Mouse (Mus musculus) liver, embryonic 12.5 days (tissue): Measurements from ENCODE around the gene Notch2. TPM values are rescaled to one million over a fixed set of nuclear protein-coding genes. Genes with fewer than 3 reads are reported as not detected.

Experiments
- ATAC-seq: fragments of 200-750 bp; cut with Nextera tagmentation; 2 replicates; pipeline ENCODE4 v1.8.0; 2017; ENCODE audit warnings: moderate number of reproducible peaks, mild to moderate bottlenecking, moderate library complexity
- H3K27ac ChIP-seq: fragments of 300-500 bp; sonication (generic); 2 replicates; pipeline ENCODE4 v1.5.1; 2016; ENCODE audit warnings: mild to moderate bottlenecking
- H3K27me3 ChIP-seq: fragments of 300-500 bp; sonication (generic); replicated peaks from 2 replicates; pipeline ENCODE4 v1.6.1; 2016; ENCODE audit warnings: mild to moderate bottlenecking, moderate library complexity
- H3K36me3 ChIP-seq: fragments of 300-500 bp; sonication (generic); 2 replicates; pipeline ENCODE4 v1.6.1; 2016; ENCODE audit warnings: mild to moderate bottlenecking, moderate library complexity
- H3K4me1 ChIP-seq: fragments of 300-500 bp; sonication (generic); 2 replicates; pipeline ENCODE4 v1.6.1; 2016
- H3K4me2 ChIP-seq: fragments of 300-500 bp; sonication (generic); 2 replicates; pipeline ENCODE4 v1.6.1; 2016; ENCODE audit warnings: mild to moderate bottlenecking, moderate library complexity
- H3K4me3 ChIP-seq: fragments of 300-500 bp; sonication (generic); 2 replicates; pipeline ENCODE4 v1.5.1; 2016; ENCODE audit warnings: mild to moderate bottlenecking, moderate library complexity
- H3K9ac ChIP-seq: fragments of 300-500 bp; sonication (generic); 2 replicates; pipeline ENCODE4 v1.6.1; 2016; ENCODE audit warnings: mild to moderate bottlenecking, moderate library complexity
- H3K9me3 ChIP-seq: fragments of 300-500 bp; sonication (generic); replicated peaks from 2 replicates; pipeline ENCODE4 v1.6.1; 2016; ENCODE audit warnings: mild to moderate bottlenecking, moderate library complexity
- WGBS: fragments of 180-500 bp; shearing (Covaris S2); methylation state at CpG from one replicate; pipeline ENCODE4 v1.1.7; 2016; ENCODE audit not compliant: insufficient replicate concordance; 5-methylcytosine and 5-hydroxymethylcytosine counted together
- polyA plus RNA-seq: library from polyadenylated mRNA; unstranded; fragments of >200 nt; fragmentation: Nextera tagmentation; extraction: Ambion mirVana; gene quantifications from 2 replicates; pipeline ENCODE4 v1.2.1, GENCODE M21; 2016

Gene Notch2
- polyA plus RNA-seq, 1 experiment from 2014 or later, result 8.7 TPM

DNA sequence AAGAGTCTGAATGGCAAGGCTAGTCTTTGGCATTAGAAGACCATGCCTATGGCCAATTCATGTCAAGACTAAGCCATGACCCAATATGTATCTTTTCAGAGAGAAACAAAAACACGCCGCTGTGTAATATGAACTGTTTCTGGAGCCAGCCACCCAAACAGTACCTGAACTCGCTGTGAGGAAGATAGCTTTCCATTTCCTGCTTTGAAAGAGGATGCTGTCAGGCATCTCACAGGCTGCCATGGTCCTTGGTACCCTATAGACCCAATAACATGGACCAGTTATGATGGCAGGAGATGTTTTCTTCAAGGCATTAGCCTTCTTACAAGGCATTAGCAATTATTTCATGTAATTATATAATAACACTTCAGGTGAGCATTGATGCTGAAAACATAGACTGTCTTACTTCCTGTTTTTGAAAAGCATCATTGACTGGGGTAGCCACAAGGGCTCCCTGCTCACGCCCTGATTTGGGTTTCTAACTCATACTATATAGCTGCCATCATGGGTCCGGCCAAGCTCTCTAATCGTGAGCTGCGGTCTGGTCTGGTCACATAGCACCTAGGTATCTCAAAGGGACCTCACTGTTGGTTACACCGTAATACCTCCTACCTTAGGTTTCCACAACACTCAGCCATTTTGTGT, 32.5 kb upstream of the Notch2 start:
- Histone ChIP-seq H3K9me3 (no peaks in the 10 kb centered on the region), H3K27me3 (no peaks in the 10 kb centered on the region), H3K9ac (no peak overlapping the region), H3K27ac (no peak overlapping the region), H3K4me3 (no peak overlapping the region), H3K36me3 (no peaks in the 10 kb centered on the region), H3K4me2 (no peak overlapping the region), H3K4me1 (peaks cover 3% of the 10 kb centered on the region; the same call in 1 of the 2 replicates)
- ATAC-seq, result no peak
- 81% methylated on average over 8 of the region's 8 CpGs for WGBS

DNA sequence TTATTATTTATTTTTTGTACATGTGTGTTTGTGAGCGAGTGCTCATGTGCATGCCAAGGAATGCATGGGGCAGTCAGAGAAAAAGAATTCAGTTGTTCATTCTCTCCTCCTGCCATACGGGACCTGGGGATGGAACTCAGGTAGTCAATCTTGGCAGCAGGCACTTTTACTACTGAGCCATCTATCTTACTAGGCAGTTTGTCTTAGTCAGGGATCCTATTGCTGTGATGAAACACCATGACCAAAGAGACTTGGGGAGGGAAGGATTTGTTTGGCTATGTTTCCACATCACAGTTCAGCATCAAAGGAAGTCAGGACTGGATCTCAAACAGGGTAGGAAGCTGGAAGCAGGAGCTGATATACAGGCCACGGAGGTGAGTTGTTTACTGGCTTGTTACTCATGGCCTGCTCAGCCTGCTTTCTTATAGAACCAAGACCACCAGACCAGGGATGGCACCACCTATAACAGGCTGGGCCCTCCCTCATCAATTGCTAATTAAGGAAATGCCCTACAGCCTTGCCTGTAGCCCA, 31.9 kb upstream of the Notch2 start:
- no peak overlapping the region for H3K4me3 ChIP-seq

DNA sequence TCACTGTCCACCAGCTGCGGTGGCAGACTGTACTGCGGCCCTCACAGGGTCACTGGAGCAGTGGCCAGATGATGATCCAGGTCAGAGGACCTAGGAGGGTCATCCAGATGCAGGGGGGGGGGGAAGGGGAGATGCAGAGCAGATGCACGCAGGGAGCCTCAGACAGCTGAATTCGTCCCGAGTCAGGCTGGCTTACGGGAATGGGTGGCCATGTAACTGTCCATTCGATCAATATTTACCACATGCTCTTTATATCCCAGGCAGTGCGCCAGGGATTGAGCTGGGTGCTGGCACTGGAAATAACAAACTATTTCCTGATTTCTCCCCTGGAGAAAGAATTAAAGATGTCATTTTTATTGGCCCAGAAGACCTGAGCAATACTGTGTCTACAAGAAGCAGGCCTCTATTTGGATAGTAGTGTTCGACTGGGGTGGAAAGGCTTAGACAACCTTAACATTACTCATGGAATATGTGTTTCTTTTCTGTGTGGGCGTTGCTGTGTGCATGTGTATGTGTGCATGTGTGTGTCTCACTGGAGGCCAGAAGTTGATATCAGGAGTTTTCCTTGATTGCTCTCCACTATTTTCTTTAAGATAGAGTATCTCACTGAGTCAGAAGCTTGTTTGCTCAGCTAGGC, 28.3 kb upstream of the Notch2 start:
- ATAC-seq, result no peak
- Histone ChIP-seq H3K27me3 (no peaks in the 10 kb centered on the region), H3K9ac (no peak overlapping the region), H3K36me3 (no peaks in the 10 kb centered on the region), H3K4me1 (peaks cover 7% of the 10 kb centered on the region; the same call in 1 of the 2 replicates), H3K4me3 (no peak overlapping the region), H3K9me3 (no peaks in the 10 kb centered on the region), H3K4me2 (no peak overlapping the region), H3K27ac (no peak overlapping the region)
- 78% methylated on average over 10 of the region's 10 CpGs for WGBS

More for the DNA sequence above, 31.9 kb upstream of the Notch2 start:
- 67% methylated on average over 3 of the region's 3 CpGs for WGBS
- Histone ChIP-seq H3K9ac (no peak overlapping the region), H3K27ac (no peak overlapping the region), H3K4me1 (0 out of 2 replicates have a peak, but pooled peaks cover 3% of the 10 kb centered on the region), H3K36me3 (no peaks in the 10 kb centered on the region), H3K4me2 (no peak overlapping the region), H3K9me3 (no peaks in the 10 kb centered on the region), H3K27me3 (no peaks in the 10 kb centered on the region)
- ATAC-seq, result no peak

DNA sequence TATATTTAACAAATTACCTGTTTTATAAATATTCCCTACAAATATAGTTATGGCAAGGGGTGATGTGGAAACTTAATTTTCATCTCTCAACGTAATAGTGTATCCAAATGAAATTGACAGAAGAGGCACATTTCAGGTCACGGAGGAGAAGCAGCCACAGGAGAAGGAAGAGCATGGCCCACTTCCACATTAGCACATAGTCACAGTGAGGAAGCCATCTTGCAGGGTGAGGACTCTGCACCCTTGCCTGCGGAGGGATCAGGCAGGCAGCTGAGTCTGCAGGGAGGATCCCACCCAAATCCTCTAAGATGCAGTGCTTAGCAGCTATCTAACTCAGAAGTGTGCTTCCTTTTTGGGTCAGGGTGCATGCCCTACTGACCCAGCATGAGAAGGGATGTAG, 27.6 kb upstream of the Notch2 start:
- no peak overlapping the region for H3K4me2 ChIP-seq
- H3K27me3 ChIP-seq, result no peaks in the 10 kb centered on the region
- WGBS, result 62% methylated on average over 3 of the region's 3 CpGs
- H3K4me3 ChIP-seq, result no peak overlapping the region
- no peak for ATAC-seq
- no peaks in the 10 kb centered on the region for H3K36me3 ChIP-seq
- H3K4me1 ChIP-seq, result peaks cover 7% of the 10 kb centered on the region; the same call in 1 of the 2 replicates
- H3K27ac ChIP-seq, result no peak overlapping the region
- H3K9ac ChIP-seq, result no peak overlapping the region
- no peaks in the 10 kb centered on the region for H3K9me3 ChIP-seq

DNA sequence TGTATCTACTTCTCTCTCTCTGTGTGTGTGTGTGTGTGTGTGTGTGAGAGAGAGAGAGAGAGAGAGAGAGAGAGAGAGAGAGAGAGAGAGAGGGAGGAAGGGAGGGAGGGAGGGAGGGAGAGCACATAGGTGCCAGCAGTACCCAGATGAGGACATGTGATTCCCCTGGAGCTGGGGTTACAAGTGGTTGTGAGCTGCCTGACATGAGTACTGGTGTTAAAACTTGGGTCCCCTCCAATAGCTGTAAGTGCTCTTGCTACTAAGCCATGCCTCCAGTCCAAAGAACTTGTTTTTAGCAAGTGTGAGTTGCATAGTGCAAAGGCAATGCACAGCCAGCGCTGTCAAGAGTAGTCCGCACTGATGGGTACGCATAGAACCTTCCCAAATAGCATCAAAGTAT, 26.2 kb upstream of the Notch2 start:
- 86% methylated on average over 3 of the region's 3 CpGs for WGBS
- Histone ChIP-seq H3K4me2 (no peak overlapping the region), H3K9me3 (no peaks in the 10 kb centered on the region), H3K36me3 (no peaks in the 10 kb centered on the region), H3K27me3 (no peaks in the 10 kb centered on the region), H3K4me3 (no peak overlapping the region), H3K27ac (no peak overlapping the region), H3K9ac (no peak overlapping the region), H3K4me1 (peaks cover 7% of the 10 kb centered on the region; the same call in 1 of the 2 replicates)
- no peak for ATAC-seq

DNA sequence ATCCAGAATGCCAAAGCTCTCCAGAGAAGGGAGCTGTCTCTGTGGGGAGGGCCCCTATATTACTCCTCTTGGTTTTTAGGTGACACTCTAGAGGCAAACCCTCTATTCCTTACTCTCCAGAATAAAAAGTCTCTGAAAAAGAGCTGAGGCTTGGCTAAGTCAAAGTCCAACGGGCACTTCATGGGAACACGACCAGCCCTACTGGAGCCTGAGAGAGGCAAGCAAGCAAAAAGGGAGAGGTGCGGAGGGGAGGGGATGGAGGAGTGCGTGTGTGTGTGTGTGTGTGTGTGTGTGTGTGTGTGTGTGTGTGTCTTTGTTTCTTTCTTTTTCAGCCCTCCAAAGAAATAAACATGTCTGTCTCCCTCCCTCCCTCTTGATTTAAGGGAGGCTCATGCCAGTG, 24.6 kb upstream of the Notch2 start:
- no peaks in the 10 kb centered on the region for H3K27me3 ChIP-seq
- no peak overlapping the region for H3K27ac ChIP-seq
- WGBS, result 75% methylated on average over 4 of the region's 4 CpGs
- no peak for ATAC-seq
- no peak overlapping the region for H3K4me2 ChIP-seq
- H3K4me1 ChIP-seq, result peaks cover 7% of the 10 kb centered on the region; the same call in 1 of the 2 replicates
- no peaks in the 10 kb centered on the region for H3K9me3 ChIP-seq
- no peak overlapping the region for H3K9ac ChIP-seq
- no peaks in the 10 kb centered on the region for H3K36me3 ChIP-seq
- no peak overlapping the region for H3K4me3 ChIP-seq

DNA sequence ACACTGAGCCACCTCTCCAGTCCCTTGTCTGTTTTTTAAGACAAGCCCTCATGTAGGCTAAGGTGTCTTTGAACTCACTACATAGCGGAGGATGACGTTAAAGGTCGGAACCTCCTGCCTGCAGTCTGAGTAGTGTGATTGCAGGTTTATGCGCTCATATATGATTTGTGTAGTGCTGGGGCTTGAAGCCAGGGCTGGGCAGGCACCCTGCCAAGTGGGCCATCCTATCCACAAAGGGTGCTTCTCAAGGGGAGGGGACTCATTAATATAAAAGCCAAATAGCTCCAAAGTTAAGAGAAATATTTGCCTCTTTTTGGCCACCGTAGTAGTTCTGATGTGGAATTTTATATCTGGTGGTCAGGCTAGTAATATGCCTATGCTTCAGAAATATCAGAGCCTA, 22.8 kb upstream of the Notch2 start:
- Histone ChIP-seq H3K9ac (no peak overlapping the region), H3K27ac (no peak overlapping the region), H3K4me3 (no peak overlapping the region), H3K4me2 (no peak overlapping the region), H3K4me1 (peaks cover 7% of the 10 kb centered on the region; the same call in 1 of the 2 replicates), H3K27me3 (no peaks in the 10 kb centered on the region), H3K9me3 (no peaks in the 10 kb centered on the region), H3K36me3 (no peaks in the 10 kb centered on the region)
- no peak for ATAC-seq
- WGBS, result 88% methylated on average over 5 of the region's 5 CpGs

DNA sequence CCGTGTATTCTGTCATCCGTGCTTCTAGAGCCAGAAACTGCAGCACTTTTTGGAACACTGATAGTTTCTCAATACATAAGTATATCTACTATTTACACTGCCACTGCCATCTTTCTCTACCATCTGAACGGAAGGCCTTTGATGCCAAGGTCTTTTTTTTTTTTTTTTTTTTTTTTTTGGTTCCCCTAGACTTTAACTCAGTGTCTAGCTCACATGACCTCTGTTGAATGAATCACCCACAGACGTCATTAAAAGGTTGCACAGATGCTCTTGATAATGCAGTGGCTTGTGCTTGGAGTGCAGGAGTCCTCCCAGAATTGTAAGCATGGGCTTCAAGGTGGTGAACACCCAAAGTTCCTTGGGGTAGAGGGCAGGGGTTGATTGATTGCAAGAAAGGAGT, 21.0 kb upstream of the Notch2 start:
- H3K36me3 ChIP-seq, result no peaks in the 10 kb centered on the region
- no peak overlapping the region for H3K9ac ChIP-seq
- H3K4me2 ChIP-seq, result no peak overlapping the region
- peaks cover 7% of the 10 kb centered on the region; the same call in 1 of the 2 replicates for H3K4me1 ChIP-seq
- no peak for ATAC-seq
- H3K9me3 ChIP-seq, result no peaks in the 10 kb centered on the region
- no peak overlapping the region for H3K4me3 ChIP-seq
- H3K27ac ChIP-seq, result no peak overlapping the region
- no peaks in the 10 kb centered on the region for H3K27me3 ChIP-seq
- WGBS, result 52% methylated on average over 4 of the region's 4 CpGs

DNA sequence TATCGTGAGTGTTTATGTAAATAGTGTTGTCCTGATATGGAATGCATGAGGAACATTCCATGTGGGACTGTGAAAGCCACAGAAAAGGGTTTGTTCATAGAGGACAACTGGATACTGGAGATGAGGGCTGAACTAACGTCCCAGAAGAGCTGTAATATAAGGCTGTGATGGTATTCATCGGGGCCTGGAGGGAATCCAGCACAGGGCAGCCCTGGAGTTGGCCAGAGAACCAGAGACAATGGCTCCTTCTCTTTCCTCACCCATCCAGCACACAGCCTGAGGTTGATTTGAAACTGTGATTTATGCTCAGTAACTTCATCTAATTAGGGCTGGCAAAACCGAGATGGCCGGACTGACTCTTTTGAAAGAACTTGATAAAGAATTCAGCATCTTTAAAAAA, 20.1 kb upstream of the Notch2 start:
- 59% methylated on average over 5 of the region's 5 CpGs for WGBS
- no peak for ATAC-seq

DNA sequence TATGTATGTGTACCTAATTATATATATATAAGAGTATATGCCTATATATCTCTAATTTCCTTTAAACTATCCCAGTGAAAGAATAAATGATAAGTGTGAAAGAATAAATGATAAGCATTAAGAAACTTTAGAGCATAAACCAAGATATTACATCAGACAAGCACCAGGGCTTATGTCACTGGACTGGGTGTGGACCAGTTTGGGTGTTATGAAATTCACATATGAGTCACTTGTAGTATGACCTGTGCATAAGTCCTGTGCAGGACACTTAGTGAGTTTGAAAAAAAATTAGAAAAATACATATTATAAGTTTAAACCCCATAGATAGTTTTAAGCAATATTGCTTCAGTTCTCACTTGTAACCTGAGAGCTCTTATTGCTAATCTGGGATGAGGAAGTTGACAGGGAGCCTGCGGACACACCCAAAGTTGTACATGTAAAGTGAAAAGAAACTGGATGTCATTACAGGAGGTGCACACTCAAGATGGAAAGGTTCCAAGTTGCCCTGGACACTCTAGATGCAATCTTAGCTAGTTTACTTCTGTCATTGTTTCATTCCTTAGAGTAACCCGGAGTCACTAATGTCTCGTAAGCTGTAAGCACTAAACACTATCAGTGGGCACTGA, 19.3 kb upstream of the Notch2 start:
- H3K27ac ChIP-seq, result no peak overlapping the region

More for the DNA sequence above, 20.1 kb upstream of the Notch2 start:
- H3K36me3 ChIP-seq, result no peaks in the 10 kb centered on the region
- H3K4me3 ChIP-seq, result no peak overlapping the region
- H3K27me3 ChIP-seq, result no peaks in the 10 kb centered on the region
- H3K27ac ChIP-seq, result no peak overlapping the region
- no peak overlapping the region for H3K9ac ChIP-seq
- H3K9me3 ChIP-seq, result no peaks in the 10 kb centered on the region
- peaks cover 8% of the 10 kb centered on the region for H3K4me1 ChIP-seq
- H3K4me2 ChIP-seq, result no peak overlapping the region

DNA sequence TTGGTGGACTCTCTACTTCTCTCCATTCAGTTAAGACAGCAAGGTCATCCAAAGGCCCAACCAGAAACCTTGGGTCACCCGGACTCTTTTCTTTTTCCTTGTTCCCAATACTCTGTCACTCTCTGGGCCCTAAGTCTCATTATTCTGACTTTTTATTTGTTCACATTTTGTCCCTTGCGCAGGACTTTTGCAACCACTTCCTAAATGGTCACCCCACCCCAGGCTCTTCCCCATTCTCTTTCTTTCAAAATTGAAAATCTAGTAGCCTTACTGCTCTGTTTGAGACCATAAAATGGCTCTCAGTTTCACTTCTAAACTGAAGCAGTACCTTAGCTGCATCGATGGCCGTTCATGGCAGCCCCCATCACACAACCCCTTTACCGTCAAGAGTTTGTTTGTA, 18.5 kb upstream of the Notch2 start:
- 71% methylated on average over 5 of the region's 5 CpGs for WGBS
- Histone ChIP-seq H3K4me1 (peaks cover 17% of the 10 kb centered on the region), H3K27ac (no peak overlapping the region)

More for the DNA sequence above, 19.3 kb upstream of the Notch2 start:
- no peaks in the 10 kb centered on the region for H3K36me3 ChIP-seq
- no peak overlapping the region for H3K9ac ChIP-seq
- no peak overlapping the region for H3K4me3 ChIP-seq
- H3K27me3 ChIP-seq, result no peaks in the 10 kb centered on the region
- ATAC-seq, result no peak
- no peak overlapping the region for H3K4me2 ChIP-seq
- peaks cover 10% of the 10 kb centered on the region for H3K4me1 ChIP-seq
- WGBS, result 73% methylated on average over 3 of the region's 3 CpGs
- no peaks in the 10 kb centered on the region for H3K9me3 ChIP-seq

DNA sequence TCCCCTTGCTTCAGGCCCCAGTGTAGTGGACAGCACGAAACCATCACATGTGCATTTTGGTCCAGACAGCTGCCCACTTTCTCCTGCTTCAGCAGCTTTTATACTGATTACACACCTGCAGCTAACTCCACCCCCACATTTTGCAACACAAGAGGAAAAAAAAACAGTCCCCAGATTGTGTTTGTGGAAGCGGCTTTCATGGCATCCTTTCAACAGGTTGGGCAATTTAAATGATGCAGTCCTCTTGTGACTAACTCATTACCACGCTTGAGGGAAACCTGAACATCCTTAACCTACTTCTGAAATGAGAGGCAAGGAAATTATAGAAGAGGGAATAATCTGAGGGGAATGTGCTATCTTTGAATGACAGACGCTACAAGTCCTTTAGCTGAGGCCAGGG, 15.0 kb upstream of the Notch2 start:
- no peaks in the 10 kb centered on the region for H3K27me3 ChIP-seq
- H3K9ac ChIP-seq, result no peak overlapping the region
- WGBS, result 59% methylated on average over 4 of the region's 4 CpGs
- no peak overlapping the region for H3K4me3 ChIP-seq
- H3K4me2 ChIP-seq, result no peak overlapping the region
- no peak for ATAC-seq
- H3K36me3 ChIP-seq, result no peaks in the 10 kb centered on the region
- H3K9me3 ChIP-seq, result no peaks in the 10 kb centered on the region
- H3K4me1 ChIP-seq, result peaks cover 28% of the 10 kb centered on the region
- no peak overlapping the region for H3K27ac ChIP-seq

More for the DNA sequence above, 18.5 kb upstream of the Notch2 start:
- H3K36me3 ChIP-seq, result no peaks in the 10 kb centered on the region
- no peak overlapping the region for H3K4me3 ChIP-seq
- no peak overlapping the region for H3K9ac ChIP-seq
- H3K27me3 ChIP-seq, result no peaks in the 10 kb centered on the region
- no peak for ATAC-seq
- H3K9me3 ChIP-seq, result no peaks in the 10 kb centered on the region
- H3K4me2 ChIP-seq, result no peak overlapping the region
